Mouse (Mus musculus) splenic B cell, adult 2 months (primary cell): ENCODE data around the gene Smg5.
A peak's percentile ranks its signal among the peaks of the same experiment; 100 is the strongest.

Source experiments
- DNase-seq: peaks from one replicate; pipeline ENCODE4 v3.0.0-alpha.2; 2011; ENCODE audit warnings: low read depth, low spot score
- H3K27me3 ChIP-seq: 2 replicates; pipeline ENCODE4 v1.6.1; 2012; ENCODE audit warnings: mild to moderate bottlenecking, low read length, moderate library complexity, mixed read lengths; ENCODE audit not compliant: control insufficient read depth, poor library complexity, insufficient read depth, severe bottlenecking
- H3K36me3 ChIP-seq: 2 replicates; pipeline ENCODE4 v1.6.1; 2012; ENCODE audit warnings: mild to moderate bottlenecking, low read length, moderate library complexity, mixed read lengths; ENCODE audit not compliant: control insufficient read depth, poor library complexity, insufficient read depth, severe bottlenecking

Smg5 gene

DNA sequence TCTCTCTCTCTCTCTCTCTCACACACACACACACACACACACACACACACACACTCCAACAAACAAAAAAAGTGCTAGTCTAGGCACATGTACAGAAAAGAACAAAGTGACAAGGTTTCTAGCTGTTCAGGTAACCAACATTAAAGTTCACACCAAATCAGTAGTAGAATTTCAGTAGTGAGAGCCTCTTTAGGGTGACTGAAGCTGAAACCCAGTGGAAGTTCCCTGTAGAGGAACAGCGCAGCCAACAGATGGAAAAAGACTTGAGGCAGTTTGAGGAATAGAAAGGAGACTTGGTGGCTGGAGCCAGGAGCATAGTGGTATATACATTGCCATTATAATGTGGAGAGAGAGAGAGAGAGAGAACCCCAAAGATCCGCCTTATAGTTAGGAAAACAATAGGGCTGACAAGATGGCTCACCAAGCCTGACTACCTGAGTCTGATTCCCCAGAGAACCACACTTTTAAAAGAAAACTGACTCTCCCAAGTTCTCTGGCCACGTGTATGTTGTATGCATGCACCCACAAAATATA, 1.1 kb upstream of the Smg5 start:
- Histone ChIP-seq H3K36me3 (no peaks in the 10 kb centered on the region; the same call in 1 of the 2 replicates), H3K27me3 (no peaks in the 10 kb centered on the region)
- no peak for DNase-seq

DNA sequence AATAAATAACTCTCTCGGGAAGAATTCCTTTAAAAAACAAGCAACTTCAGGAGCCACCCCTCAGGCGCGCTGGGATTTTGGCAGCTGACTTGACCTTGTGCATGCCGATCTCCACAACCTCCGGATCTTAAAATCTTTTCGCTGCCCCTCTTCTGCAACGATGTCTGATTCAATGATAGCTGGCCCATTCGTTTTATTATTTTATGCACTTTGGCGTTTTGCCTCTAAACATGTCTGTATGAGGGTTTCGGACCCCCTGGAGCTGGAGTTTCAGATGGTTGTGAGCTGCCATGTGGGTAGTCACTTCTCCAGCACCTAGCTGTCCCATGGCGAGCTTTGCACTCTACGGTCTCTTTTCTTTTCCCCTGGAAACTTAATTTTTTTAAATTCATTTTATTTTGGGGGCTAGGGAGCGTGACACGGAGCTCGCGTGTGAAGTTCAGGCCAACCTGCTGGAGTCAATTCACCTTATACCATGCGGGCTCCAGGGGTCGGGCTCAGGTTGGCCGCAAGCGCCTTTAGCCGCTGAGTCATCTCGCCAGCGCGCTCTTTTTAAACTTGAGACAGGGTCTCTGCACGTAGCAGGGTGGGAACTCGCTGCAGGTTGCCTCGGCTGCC, 515 bp upstream of the Smg5 start:
- no peaks in the 10 kb centered on the region for H3K27me3 ChIP-seq
- H3K36me3 ChIP-seq = no peaks in the 10 kb centered on the region; the same call in 1 of the 2 replicates
- no peak for DNase-seq

DNA sequence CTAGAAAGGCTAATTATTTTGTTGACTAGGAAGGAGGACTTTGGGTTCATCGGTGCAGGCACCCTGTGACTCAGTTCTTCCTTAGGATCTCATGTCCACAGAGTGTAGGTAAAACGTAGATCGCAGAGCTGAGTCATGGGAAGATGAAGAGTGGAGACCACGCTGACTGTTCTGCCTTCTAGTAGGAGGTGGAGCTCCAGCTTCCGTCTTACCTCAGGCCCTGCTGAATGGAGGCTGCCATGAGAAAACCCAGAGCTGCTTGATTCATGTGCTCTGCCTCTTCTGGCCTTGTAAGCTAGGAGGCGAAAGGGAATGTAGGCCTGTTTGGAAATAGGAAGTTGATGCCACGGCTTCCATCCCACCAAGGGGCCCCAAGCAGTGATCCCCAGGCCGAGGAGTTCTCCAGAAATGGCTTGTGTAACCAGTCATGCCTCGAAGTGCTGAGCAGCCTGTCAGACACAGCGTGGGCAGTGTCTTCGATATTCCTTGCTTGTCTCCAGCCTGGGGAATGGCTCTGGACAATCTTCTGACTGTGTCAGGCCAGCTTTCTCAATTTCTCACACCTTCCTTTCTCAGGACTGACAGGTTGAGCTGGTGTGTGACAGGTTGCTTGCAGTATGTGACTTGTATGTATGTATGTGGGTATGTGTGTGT, 1.4 kb downstream of the Smg5 start:
- no peaks in the 10 kb centered on the region; the same call in 1 of the 2 replicates for H3K36me3 ChIP-seq
- no peaks in the 10 kb centered on the region for H3K27me3 ChIP-seq
- peak; percentile 31 for DNase-seq

- no peaks in the 10 kb centered on the region for H3K27me3 ChIP-seq
- H3K36me3 ChIP-seq = peaks cover 4% of the 10 kb centered on the region
- no peak for DNase-seq
Measured at GRCm38 (mm10) chr3:88338316-88338715, 2.3 kb downstream of the Smg5 start.

DNA sequence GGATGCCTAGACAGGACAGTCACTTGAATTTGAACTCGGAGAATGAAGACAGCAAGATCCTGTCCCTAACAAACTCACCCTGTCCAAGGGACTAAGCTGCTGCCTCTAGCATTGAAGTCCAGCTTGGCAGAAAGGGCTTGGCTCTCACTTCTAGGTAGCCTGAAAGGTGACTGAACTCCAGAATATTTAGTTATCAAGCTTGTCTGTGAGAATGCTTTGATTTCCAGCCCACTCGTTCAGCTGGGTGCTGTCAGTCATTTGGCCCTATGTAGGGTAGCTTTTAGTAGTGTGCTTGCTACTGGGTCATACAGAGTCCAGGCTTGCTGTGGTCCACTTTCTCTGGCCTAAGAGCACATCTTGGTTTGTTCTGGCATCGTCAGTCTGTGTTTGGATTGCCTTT, 2.9 kb downstream of the Smg5 start:
- no peak for DNase-seq
- Histone ChIP-seq H3K27me3 (no peaks in the 10 kb centered on the region), H3K36me3 (peaks cover 8% of the 10 kb centered on the region)

- Histone ChIP-seq H3K27me3 (no peaks in the 10 kb centered on the region), H3K36me3 (peaks cover 37% of the 10 kb centered on the region)
- no peak for DNase-seq
Measured at GRCm38 (mm10) chr3:88350732-88351131, 14.7 kb downstream of the Smg5 start.

GRCm38 (mm10) chr3:88352907-88353306, 16.8 kb downstream of the Smg5 start:
- DNase-seq = no peak
- peaks cover 30% of the 10 kb centered on the region for H3K36me3 ChIP-seq
- no peaks in the 10 kb centered on the region for H3K27me3 ChIP-seq

- Histone ChIP-seq H3K27me3 (no peaks in the 10 kb centered on the region), H3K36me3 (peaks cover 26% of the 10 kb centered on the region)
- no peak for DNase-seq
Measured at GRCm38 (mm10) chr3:88354396-88355165, 18.5 kb downstream of the Smg5 start.

- peaks cover 16% of the 10 kb centered on the region for H3K36me3 ChIP-seq
- H3K27me3 ChIP-seq = no peaks in the 10 kb centered on the region
- DNase-seq = no peak
Measured at GRCm38 (mm10) chr3:88359584-88359983, 23.5 kb downstream of the Smg5 start.

DNA sequence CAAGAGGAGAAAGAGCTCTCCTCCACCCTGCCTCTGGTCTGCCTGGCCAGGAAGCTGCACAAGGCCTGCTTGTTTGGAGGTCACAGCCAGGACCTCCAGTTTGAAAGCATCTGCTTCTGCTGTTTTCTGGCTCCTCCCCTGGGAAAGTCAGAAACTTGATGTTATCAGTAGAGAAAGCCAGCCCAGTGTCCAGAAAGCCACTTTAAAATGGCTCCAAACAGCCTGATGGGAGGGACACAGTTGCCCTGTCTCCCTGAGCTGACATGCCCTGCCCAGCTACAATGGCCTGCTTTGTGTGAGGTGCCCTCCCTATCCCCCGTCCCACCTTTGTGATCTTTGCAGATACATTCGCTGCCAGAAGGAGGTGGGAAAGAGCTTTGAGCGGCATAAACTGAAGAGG, 23.9 kb downstream of the Smg5 start:
- no peaks in the 10 kb centered on the region for H3K27me3 ChIP-seq
- no peak for DNase-seq
- H3K36me3 ChIP-seq = peaks cover 16% of the 10 kb centered on the region

DNA sequence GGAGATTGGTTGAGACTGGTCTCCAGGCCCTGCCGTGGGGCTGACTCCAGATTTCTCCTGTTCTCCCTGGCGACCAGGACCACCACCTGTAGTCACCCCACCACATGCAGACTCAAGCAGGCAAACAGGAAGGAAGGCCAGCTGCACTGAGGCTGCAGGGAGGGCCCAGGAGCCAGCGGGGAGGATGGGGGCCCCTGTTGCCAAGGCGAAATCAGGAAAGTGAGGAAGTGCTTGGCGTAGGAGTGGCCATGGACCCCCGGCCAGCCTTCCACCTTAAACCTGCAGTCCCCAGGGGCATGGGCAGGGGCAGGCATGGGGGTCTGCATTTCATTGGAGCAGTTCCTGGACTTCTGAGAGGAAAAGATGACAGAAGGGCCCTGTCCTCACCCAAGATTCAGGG, 25.0 kb downstream of the Smg5 start:
- no peak for DNase-seq
- Histone ChIP-seq H3K36me3 (peaks cover 16% of the 10 kb centered on the region), H3K27me3 (no peaks in the 10 kb centered on the region)

- Histone ChIP-seq H3K27me3 (no peaks in the 10 kb centered on the region), H3K36me3 (peaks cover 14% of the 10 kb centered on the region)
- no peak for DNase-seq
Measured at GRCm38 (mm10) chr3:88361612-88362313, 25.7 kb downstream of the Smg5 start.

GRCm38 (mm10) chr3:88363700-88364099, 27.6 kb downstream of the Smg5 start:
- H3K36me3 ChIP-seq = peaks cover 11% of the 10 kb centered on the region
- DNase-seq = no peak
- H3K27me3 ChIP-seq = no peaks in the 10 kb centered on the region

DNA sequence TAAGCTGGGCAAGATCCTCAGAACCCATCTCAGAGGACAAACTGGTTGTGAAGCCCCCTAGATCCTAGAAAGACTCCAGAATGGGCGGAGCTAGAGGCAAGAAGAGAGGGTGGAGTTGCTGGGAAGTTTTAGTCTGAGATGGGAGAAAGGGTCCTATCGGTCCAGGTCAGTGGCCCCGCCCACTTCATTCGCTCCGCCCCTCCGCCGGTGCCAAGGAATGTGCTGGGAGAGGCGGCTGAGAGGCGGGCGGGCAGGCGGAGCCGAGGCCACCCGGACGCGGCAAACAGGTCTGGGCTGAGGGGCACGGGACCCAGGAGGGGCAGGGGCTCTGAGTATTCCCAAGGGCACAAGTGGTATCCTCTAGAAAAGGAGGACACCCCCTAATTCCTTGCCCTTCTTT, 28.3 kb downstream of the Smg5 start, which contains the start of gene Paqr6:
Gene Paqr6, plus strand, starts transcription at position 248 of the 400 bp plus-strand sequence.
- H3K27me3 ChIP-seq = no peaks in the 10 kb centered on the region
- DNase-seq = no peak
- peaks cover 6% of the 10 kb centered on the region for H3K36me3 ChIP-seq
